Mouse (Mus musculus): ENCODE measurements around the gene Foxp2. TPM values are rescaled to one million over a fixed set of nuclear protein-coding genes. Genes with fewer than 3 reads are reported as not detected.

Foxp2 gene
- polyA plus RNA-seq, 1 experiment from 2014 or later: 30.9 TPM

DNA sequence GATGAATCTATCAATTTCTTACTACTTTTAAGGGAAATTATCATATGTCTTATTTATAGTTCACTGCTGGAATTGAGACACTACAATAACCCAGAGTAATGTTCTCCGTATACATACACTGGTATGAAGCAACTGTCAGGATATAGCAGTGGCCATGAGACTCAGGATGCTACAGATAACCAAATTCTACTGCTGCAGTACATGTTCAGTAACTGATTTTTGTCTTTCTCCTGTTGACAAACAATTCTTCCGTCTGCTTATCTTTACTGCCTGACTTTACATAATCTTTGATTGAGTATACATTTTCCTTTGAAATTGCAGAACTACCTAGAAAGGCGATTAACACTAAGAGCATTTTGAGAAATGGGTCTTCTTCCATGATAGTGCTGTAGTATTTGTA lies 127.3 kb downstream of the Foxp2 start:
- Histone ChIP-seq H3K4me1 (ENCODE audit: control insufficient read depth, insufficient read depth, low read length) (no peaks in the 10 kb centered on the region), H3K9me3 (ENCODE audit: control insufficient read depth, low read length) (no peaks in the 10 kb centered on the region), H3K9ac (ENCODE audit: low read length) (no peak overlapping the region), H3K27ac (ENCODE audit: low read depth, low read length) (no peak overlapping the region), H3K4me2 (ENCODE audit: low read depth) (no peak overlapping the region), H3K4me3 (ENCODE audit: low read depth, low read length) (no peak overlapping the region), H3K27me3 (ENCODE audit: control insufficient read depth, insufficient read depth, low read length) (no peaks in the 10 kb centered on the region), H3K36me3 (ENCODE audit: control insufficient read depth, insufficient read depth, low read length) (no peaks in the 10 kb centered on the region)
- ATAC-seq (ENCODE audit: insufficient read depth, low FRiP score, low TSS enrichment) (no peak), DNase-seq (ENCODE audit: low spot score) (no peak)
- WGBS: 86% methylated on average over 3 of the region's 3 CpGs

DNA sequence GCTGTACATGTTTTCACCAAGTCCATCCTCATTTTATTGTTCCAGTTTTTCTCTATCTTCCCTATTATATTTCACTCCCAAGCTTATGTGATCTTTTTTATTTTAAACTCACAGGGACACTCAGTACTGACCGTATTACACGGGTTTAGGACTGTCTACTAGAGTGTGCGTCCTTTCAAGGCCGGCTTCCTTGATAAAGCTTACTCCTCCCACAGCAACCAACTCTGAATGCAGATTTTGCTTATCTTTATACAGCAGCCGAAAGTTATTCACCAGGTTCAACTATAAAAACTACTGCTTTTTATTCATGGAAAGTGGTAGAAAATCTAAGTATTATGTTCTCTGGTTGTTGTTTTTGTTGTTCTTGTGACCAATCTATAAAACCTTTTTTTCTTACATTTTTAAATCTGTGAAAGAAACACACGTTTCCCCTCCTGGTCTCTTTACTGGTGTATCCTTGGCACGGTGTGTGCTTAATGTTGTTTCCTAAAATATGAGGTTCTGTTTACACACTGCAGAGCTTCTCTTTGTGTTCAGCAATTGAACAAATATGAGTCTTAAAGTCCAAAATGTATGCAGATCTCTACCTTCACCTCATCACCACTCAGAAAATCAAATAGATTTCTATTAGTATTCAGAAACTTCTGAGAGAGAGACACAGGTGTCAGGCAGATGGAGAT lies 128.4 kb downstream of the Foxp2 start:
- H3K9ac ChIP-seq (ENCODE audit: low read length): no peak overlapping the region
- no peaks in the 10 kb centered on the region for H3K9me3 ChIP-seq (ENCODE audit: control insufficient read depth, low read length)
- no peak overlapping the region for H3K27ac ChIP-seq (ENCODE audit: low read depth, low read length)
- no peak overlapping the region for H3K4me2 ChIP-seq (ENCODE audit: low read depth)
- 87% methylated on average over 7 of the region's 7 CpGs for WGBS
- H3K4me3 ChIP-seq (ENCODE audit: low read depth, low read length): no peak overlapping the region
- no peaks in the 10 kb centered on the region for H3K36me3 ChIP-seq (ENCODE audit: control insufficient read depth, insufficient read depth, low read length)
- DNase-seq (ENCODE audit: low spot score) (no peak), ATAC-seq (ENCODE audit: insufficient read depth, low FRiP score, low TSS enrichment) (no peak)
- no peaks in the 10 kb centered on the region for H3K4me1 ChIP-seq (ENCODE audit: control insufficient read depth, insufficient read depth, low read length)
- no peaks in the 10 kb centered on the region for H3K27me3 ChIP-seq (ENCODE audit: control insufficient read depth, insufficient read depth, low read length)

DNA sequence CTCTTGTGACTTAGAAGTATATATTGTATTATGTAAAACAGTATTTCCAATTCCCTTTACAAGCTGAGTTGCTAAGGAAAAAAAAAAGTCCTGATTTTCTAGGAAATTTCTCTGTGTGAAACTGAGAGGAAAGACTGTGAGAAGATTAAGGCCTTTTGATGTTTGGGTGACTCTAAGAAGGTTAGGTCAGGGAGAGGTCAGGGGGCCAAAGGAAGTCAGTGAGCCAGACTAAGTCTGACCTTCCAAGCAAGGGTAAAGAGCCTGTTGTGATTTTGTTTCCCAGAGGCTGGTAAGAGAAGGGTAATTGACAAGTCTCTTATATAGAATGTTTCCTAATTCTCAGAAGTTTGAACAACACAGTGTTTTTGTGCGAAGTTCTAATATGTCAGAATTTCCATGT lies 162.1 kb downstream of the Foxp2 start:
- no peak overlapping the region for H3K4me2 ChIP-seq (ENCODE audit: low read depth)
- H3K27ac ChIP-seq (ENCODE audit: low read depth, low read length): no peak overlapping the region
- no peak overlapping the region for H3K4me3 ChIP-seq (ENCODE audit: low read depth, low read length)
- DNase-seq (ENCODE audit: low spot score) (no peak), ATAC-seq (ENCODE audit: insufficient read depth, low FRiP score, low TSS enrichment) (no peak)
- H3K4me1 ChIP-seq (ENCODE audit: control insufficient read depth, insufficient read depth, low read length): no peaks in the 10 kb centered on the region
- H3K27me3 ChIP-seq (ENCODE audit: control insufficient read depth, insufficient read depth, low read length): no peaks in the 10 kb centered on the region
- H3K36me3 ChIP-seq (ENCODE audit: control insufficient read depth, insufficient read depth, low read length): no peaks in the 10 kb centered on the region
- H3K9me3 ChIP-seq (ENCODE audit: control insufficient read depth, low read length): no peaks in the 10 kb centered on the region
- H3K9ac ChIP-seq (ENCODE audit: low read length): no peak overlapping the region
- 49% methylated on average over 1 of the region's 1 CpGs for WGBS

DNA sequence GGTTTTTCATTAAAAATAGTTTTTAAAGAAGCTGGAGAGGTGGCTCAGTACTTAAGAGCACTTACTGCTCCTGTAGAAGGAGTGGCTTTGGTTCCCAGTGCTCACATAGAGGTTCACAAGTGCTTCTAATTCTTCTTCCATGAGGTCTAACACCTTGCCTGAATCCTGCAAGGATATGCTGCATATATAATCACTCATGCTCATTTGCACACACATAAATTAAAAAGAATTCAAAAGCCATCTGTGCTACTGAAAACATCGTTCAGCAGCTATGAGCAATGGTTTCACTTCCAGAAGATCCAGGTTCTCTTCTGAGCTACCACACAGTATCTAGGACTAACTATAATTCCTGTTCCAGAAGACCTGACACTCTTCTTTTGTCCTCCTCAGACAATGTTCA lies 200.4 kb downstream of the Foxp2 start:
- ATAC-seq (ENCODE audit: insufficient read depth, low FRiP score, low TSS enrichment): no peak
- 85% methylated on average over 1 of the region's 1 CpGs for WGBS
- Histone ChIP-seq H3K27me3 (ENCODE audit: control insufficient read depth, insufficient read depth, low read length) (no peaks in the 10 kb centered on the region), H3K4me2 (ENCODE audit: low read depth) (no peak overlapping the region), H3K27ac (ENCODE audit: low read depth, low read length) (no peak overlapping the region), H3K4me1 (ENCODE audit: control insufficient read depth, insufficient read depth, low read length) (no peaks in the 10 kb centered on the region), H3K36me3 (ENCODE audit: control insufficient read depth, insufficient read depth, low read length) (no peaks in the 10 kb centered on the region), H3K4me3 (ENCODE audit: low read depth, low read length) (no peak overlapping the region), H3K9ac (ENCODE audit: low read length) (no peak overlapping the region), H3K9me3 (ENCODE audit: control insufficient read depth, low read length) (no peaks in the 10 kb centered on the region)
- DNase-seq (ENCODE audit: low spot score): no peak

DNA sequence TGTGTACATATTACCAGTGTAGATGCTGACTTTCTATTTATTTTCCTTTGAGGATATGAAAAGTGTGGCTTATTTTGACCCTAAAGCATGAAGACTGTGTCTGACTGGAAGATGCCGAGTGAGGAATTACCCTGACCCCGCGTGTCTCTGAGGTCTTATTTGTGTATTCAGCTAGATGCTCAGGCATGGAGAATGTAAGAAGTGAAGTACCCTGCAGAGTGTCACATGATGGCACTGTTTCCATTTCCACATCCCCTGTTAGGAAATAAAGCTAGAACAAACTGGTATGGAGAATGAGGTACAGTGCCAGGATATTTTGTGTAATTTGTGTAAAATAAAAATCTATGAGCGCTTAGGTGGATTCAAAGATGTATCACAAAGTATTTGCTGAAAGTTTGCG lies 219.8 kb downstream of the Foxp2 start:
- Histone ChIP-seq H3K27ac (ENCODE audit: low read depth, low read length) (no peak overlapping the region), H3K9me3 (ENCODE audit: control insufficient read depth, low read length) (no peaks in the 10 kb centered on the region), H3K9ac (ENCODE audit: low read length) (no peak overlapping the region), H3K36me3 (ENCODE audit: control insufficient read depth, insufficient read depth, low read length) (no peaks in the 10 kb centered on the region), H3K4me1 (ENCODE audit: control insufficient read depth, insufficient read depth, low read length) (no peaks in the 10 kb centered on the region), H3K27me3 (ENCODE audit: control insufficient read depth, insufficient read depth, low read length) (no peaks in the 10 kb centered on the region), H3K4me2 (ENCODE audit: low read depth) (no peak overlapping the region), H3K4me3 (ENCODE audit: low read depth, low read length) (no peak overlapping the region)
- ATAC-seq (ENCODE audit: insufficient read depth, low FRiP score, low TSS enrichment) (peak; percentile 66; the same call in 1 of the 2 replicates), DNase-seq (ENCODE audit: low spot score) (no peak)
- WGBS: 74% methylated on average over 5 of the region's 5 CpGs

DNA sequence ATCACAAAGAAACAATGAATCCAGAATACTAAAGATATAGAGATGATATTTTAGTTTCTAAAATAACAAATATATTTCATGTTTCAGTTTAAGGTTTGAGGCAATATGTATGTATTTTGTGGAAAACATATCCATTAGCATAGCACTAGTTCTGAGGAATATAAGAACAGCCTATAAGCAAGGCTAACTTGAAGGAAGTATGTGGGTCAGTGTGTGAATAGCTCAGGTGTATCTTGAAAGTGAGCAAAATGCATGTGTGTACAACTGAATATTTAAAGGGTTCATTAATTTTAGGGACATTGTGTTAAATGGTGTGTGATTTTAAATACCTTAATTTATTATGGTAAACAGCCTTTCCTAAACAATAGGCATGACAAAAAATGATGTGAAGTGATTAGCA lies 220.2 kb downstream of the Foxp2 start:
- Histone ChIP-seq H3K27ac (ENCODE audit: low read depth, low read length) (no peak overlapping the region), H3K36me3 (ENCODE audit: control insufficient read depth, insufficient read depth, low read length) (no peaks in the 10 kb centered on the region), H3K4me2 (ENCODE audit: low read depth) (no peak overlapping the region), H3K9me3 (ENCODE audit: control insufficient read depth, low read length) (no peaks in the 10 kb centered on the region), H3K9ac (ENCODE audit: low read length) (no peak overlapping the region), H3K27me3 (ENCODE audit: control insufficient read depth, insufficient read depth, low read length) (no peaks in the 10 kb centered on the region), H3K4me1 (ENCODE audit: control insufficient read depth, insufficient read depth, low read length) (no peaks in the 10 kb centered on the region), H3K4me3 (ENCODE audit: low read depth, low read length) (no peak overlapping the region)
- ATAC-seq (ENCODE audit: insufficient read depth, low FRiP score, low TSS enrichment): no peak
- DNase-seq (ENCODE audit: low spot score): no peak

DNA sequence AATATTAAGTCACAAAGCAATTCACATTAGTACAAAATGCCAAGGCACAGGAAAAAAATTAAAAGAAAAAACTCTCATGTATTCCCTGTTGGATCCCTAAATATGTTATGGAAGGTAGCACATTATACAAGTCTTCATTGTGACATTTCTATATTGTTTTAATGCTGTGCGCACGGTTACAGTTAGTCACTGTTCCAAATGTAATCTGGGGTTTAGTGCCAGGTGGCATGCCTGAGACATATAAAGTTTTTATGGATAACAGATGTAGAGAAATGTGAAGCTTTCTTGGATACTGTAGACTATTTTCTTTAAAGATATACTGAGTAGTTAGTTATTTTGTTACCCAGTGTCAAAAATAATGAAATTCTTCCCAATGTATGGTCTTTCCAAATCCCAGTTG lies 229.0 kb downstream of the Foxp2 start:
- no peaks in the 10 kb centered on the region for H3K36me3 ChIP-seq (ENCODE audit: control insufficient read depth, insufficient read depth, low read length)
- H3K4me3 ChIP-seq (ENCODE audit: low read depth, low read length): no peak overlapping the region
- H3K27ac ChIP-seq (ENCODE audit: low read depth, low read length): no peak overlapping the region
- no peak overlapping the region for H3K4me2 ChIP-seq (ENCODE audit: low read depth)
- no peak for ATAC-seq (ENCODE audit: insufficient read depth, low FRiP score, low TSS enrichment)
- 80% methylated on average over 2 of the region's 2 CpGs for WGBS
- H3K9me3 ChIP-seq (ENCODE audit: control insufficient read depth, low read length): no peaks in the 10 kb centered on the region
- no peaks in the 10 kb centered on the region for H3K27me3 ChIP-seq (ENCODE audit: control insufficient read depth, insufficient read depth, low read length)
- no peak overlapping the region for H3K9ac ChIP-seq (ENCODE audit: low read length)
- DNase-seq (ENCODE audit: low spot score): no peak
- H3K4me1 ChIP-seq (ENCODE audit: control insufficient read depth, insufficient read depth, low read length): no peaks in the 10 kb centered on the region

DNA sequence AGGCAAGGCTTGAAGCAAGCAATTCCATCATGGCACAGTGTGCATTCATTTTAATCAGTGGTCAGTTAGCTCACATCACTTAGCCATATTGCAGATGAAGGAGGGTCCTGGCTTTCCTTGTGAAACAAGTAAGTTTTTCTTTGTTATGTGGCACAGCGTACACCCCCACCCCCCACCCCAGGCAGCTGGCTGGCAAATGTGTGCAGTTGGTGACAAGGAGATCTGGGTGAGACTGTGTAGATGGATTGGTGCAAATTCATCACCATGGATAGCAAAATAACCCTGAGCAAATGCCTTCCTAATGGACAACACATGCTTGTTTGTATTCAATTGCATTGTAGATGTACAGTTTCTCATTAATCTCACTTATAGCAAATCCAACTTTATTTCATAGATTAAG lies 240.9 kb downstream of the Foxp2 start:
- Histone ChIP-seq H3K4me1 (ENCODE audit: control insufficient read depth, insufficient read depth, low read length) (no peaks in the 10 kb centered on the region), H3K36me3 (ENCODE audit: control insufficient read depth, insufficient read depth, low read length) (no peaks in the 10 kb centered on the region), H3K9me3 (ENCODE audit: control insufficient read depth, low read length) (no peaks in the 10 kb centered on the region), H3K4me3 (ENCODE audit: low read depth, low read length) (no peak overlapping the region), H3K9ac (ENCODE audit: low read length) (no peak overlapping the region), H3K27me3 (ENCODE audit: control insufficient read depth, insufficient read depth, low read length) (no peaks in the 10 kb centered on the region), H3K4me2 (ENCODE audit: low read depth) (no peak overlapping the region), H3K27ac (ENCODE audit: low read depth, low read length) (no peak overlapping the region)
- DNase-seq (ENCODE audit: low spot score) (peak; percentile 23), ATAC-seq (ENCODE audit: insufficient read depth, low FRiP score, low TSS enrichment) (no peak)
- WGBS: 59% methylated on average over 1 of the region's 1 CpGs

DNA sequence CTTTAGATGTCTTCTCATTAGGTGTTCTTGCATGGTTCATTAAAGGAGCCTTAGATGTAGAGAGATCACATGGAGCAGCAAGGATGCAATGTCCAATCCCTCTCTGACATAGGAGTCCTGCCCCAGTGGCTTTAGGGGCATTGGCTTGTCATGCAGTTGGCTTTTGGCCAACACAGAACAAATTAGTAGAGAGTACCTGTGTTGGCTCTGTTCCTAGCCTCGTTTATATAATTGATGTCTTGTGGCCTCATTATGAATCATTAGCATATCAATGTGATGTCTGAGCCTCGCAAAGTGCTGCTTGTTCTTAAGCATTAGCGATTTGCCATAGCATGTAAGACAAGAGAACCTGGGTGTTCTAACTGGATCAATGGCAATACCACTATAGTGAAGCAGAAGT lies 250.5 kb downstream of the Foxp2 start:
- Histone ChIP-seq H3K36me3 (ENCODE audit: control insufficient read depth, insufficient read depth, low read length) (no peaks in the 10 kb centered on the region), H3K4me2 (ENCODE audit: low read depth) (no peak overlapping the region), H3K27ac (ENCODE audit: low read depth, low read length) (no peak overlapping the region), H3K27me3 (ENCODE audit: control insufficient read depth, insufficient read depth, low read length) (no peaks in the 10 kb centered on the region), H3K4me1 (ENCODE audit: control insufficient read depth, insufficient read depth, low read length) (no peaks in the 10 kb centered on the region), H3K9ac (ENCODE audit: low read length) (no peak overlapping the region), H3K4me3 (ENCODE audit: low read depth, low read length) (no peak overlapping the region), H3K9me3 (ENCODE audit: control insufficient read depth, low read length) (no peaks in the 10 kb centered on the region)
- ATAC-seq (ENCODE audit: insufficient read depth, low FRiP score, low TSS enrichment) (0 out of 2 replicates have a peak, but pooled peaks have one; percentile 45), DNase-seq (ENCODE audit: low spot score) (no peak)
- WGBS: 67% methylated on average over 3 of the region's 3 CpGs
